ENCODE assay signal across 21 mouse cellular contexts in genomic region chr1:136172696-136173095, GRCm38 (mm10). TPM values are rescaled to one million over a fixed set of nuclear protein-coding genes. Genes with fewer than 3 reads are reported as not detected.
A peak's percentile ranks its signal among the peaks of the same experiment; 100 is the strongest.
DNase-seq lines count a peak whose midpoint lies in the region; ATAC-seq lines count a peak whose summit lies in the region.
"Had no signal": no experiment of that assay in that cellular context is flagged by ENCODE, and none has a peak within 500 bp of the region (broad histone marks: within the 10 kb centered on the region; RNA-seq: fewer than 3 reads in every experiment).

No protein-coding gene starts in this region.

- peaks cover 27% of the 10 kb centered on the region for H3K4me1 ChIP-seq in kidney, embryonic 15.5 days
- peaks cover 40% of the 10 kb centered on the region for H3K4me1 ChIP-seq in intestine, embryonic 16.5 days (ENCODE audit: control insufficient read depth, insufficient read depth, low read length)
- H3K4me1 ChIP-seq in limb, embryonic 13.5 days, result peaks cover 12% of the 10 kb centered on the region

- no peaks in the 10 kb centered on the region for H3K27me3 ChIP-seq in kidney, embryonic 15.5 days
- H3K27me3 ChIP-seq in intestine, embryonic 16.5 days (replicated peaks; ENCODE audit: control insufficient read depth, insufficient read depth, low read length), result no peaks in the 10 kb centered on the region
- H3K27me3 ChIP-seq in limb, embryonic 13.5 days, result no peaks in the 10 kb centered on the region
- H3K27me3 ChIP-seq: limb, embryonic 15.5 days; neural tube, embryonic 15.5 days had no signal

- no peaks in the 10 kb centered on the region for H3K9me3 ChIP-seq in kidney, embryonic 15.5 days (replicated peaks)
- H3K9me3 ChIP-seq in intestine, embryonic 16.5 days (ENCODE audit: control insufficient read depth, low read length), result no peaks in the 10 kb centered on the region
- H3K9me3 ChIP-seq in limb, embryonic 13.5 days, result no peaks in the 10 kb centered on the region
- H3K9me3 ChIP-seq: embryonic facial prominence, embryonic 10.5 days; limb, embryonic 15.5 days; neural tube, embryonic 15.5 days had no signal

- peak; percentile 59 for DNase-seq in kidney, adult 11 months
- DNase-seq in kidney, postnatal 10 days, result peak; percentile 50
- no peak for DNase-seq in gastrocnemius, postnatal 10 days
- no peak for DNase-seq in heart, postnatal 25 days (ENCODE audit: low spot score)
- DNase-seq: cerebellum, adult 9-10 months; gastrocnemius, adult 2 months; heart, adult 18-20 months; midbrain, embryonic 14.5 days had no signal

- no peak overlapping the region for H3K9ac ChIP-seq in kidney, embryonic 15.5 days
- peak overlapping the region; percentile 37; the same call in 1 of the 2 replicates for H3K9ac ChIP-seq in intestine, embryonic 16.5 days (ENCODE audit: low read depth, low read length)
- H3K9ac ChIP-seq in limb, embryonic 13.5 days, result peak overlapping the region; percentile 8; the same call in 1 of the 2 replicates
- H3K9ac ChIP-seq: limb, embryonic 15.5 days; neural tube, embryonic 15.5 days had no signal

- H3K27ac ChIP-seq in kidney, embryonic 15.5 days, result no peak overlapping the region
- H3K27ac ChIP-seq in intestine, embryonic 16.5 days (ENCODE audit: low read length), result peak overlapping the region; percentile 65
- H3K27ac ChIP-seq in limb, embryonic 13.5 days, result no peak overlapping the region
- H3K27ac ChIP-seq: gastrocnemius, adult 2 months; hindbrain, embryonic 14.5 days; limb, embryonic 15.5 days; neural tube, embryonic 15.5 days had no signal

- intact Hi-C loops in heart, postnatal 25 days (cut with DNase I), result loop anchor here (5.0 kb wide), 1 partner anchor 350 kb away; no protein-coding TSS in a partner anchor

- no peak for ATAC-seq in kidney, embryonic 15.5 days (replicated peaks; ENCODE audit: low FRiP score)
- ATAC-seq in intestine, embryonic 16.5 days, result peak; percentile 69
- no peak for ATAC-seq in limb, embryonic 13.5 days (ENCODE audit: low FRiP score, low read depth)
- ATAC-seq in cerebellum, adult (ENCODE audit: insufficient number of reproducible peaks, low FRiP score, low TSS enrichment), result no peak
- ATAC-seq: lung, postnatal 0 days had no signal

- WGBS in kidney, embryonic 15.5 days, result 70% methylated on average over 12 of the region's 12 CpGs
- 53% methylated on average over 12 of the region's 12 CpGs for WGBS in intestine, embryonic 16.5 days
- WGBS in limb, embryonic 13.5 days, result 62% methylated on average over 12 of the region's 12 CpGs

- 0 out of 2 replicates have a peak, but pooled peaks cover 4% of the 10 kb centered on the region for H3K36me3 ChIP-seq in kidney, embryonic 15.5 days
- 0 out of 2 replicates have a peak, but pooled peaks cover 3% of the 10 kb centered on the region for H3K36me3 ChIP-seq in intestine, embryonic 16.5 days (ENCODE audit: control insufficient read depth, insufficient read depth, low read length)
- H3K36me3 ChIP-seq in limb, embryonic 13.5 days, result peaks cover 72% of the 10 kb centered on the region

- H3K4me2 ChIP-seq in kidney, embryonic 15.5 days, result no peak overlapping the region
- no peak overlapping the region for H3K4me2 ChIP-seq in intestine, embryonic 16.5 days (ENCODE audit: low read depth, low read length)
- H3K4me2 ChIP-seq in limb, embryonic 13.5 days (replicated peaks), result no peak overlapping the region
- H3K4me2 ChIP-seq: hindbrain, embryonic 14.5 days; limb, embryonic 15.5 days; neural tube, embryonic 15.5 days had no signal

- no peak overlapping the region for H3K4me3 ChIP-seq in kidney, embryonic 15.5 days (replicated peaks)
- no peak overlapping the region for H3K4me3 ChIP-seq in intestine, embryonic 16.5 days (ENCODE audit: low read length)
- H3K4me3 ChIP-seq in limb, embryonic 13.5 days, result no peak overlapping the region
- H3K4me3 ChIP-seq: gastrocnemius, adult 2 months; limb, embryonic 15.5 days; neural tube, embryonic 15.5 days had no signal

RNA-seq across cellular contexts. Expression of gene Mroh3, which starts 39.9 kb away (rescaled TPM):
- 0.30 and 0.48 TPM in 2 replicates for polyA plus RNA-seq in kidney, embryonic 15.5 days (2015; fragmentation: Nextera tagmentation; extraction: Ambion mirVana)
- polyA plus RNA-seq in intestine, embryonic 16.5 days (2015; fragmentation: Nextera tagmentation; extraction: Ambion mirVana), result 0.28 and 0.56 TPM in 2 replicates
- 0.17 TPM in 1 of 2 replicates, not detected in the other for polyA plus RNA-seq in limb, embryonic 13.5 days (2015; fragmentation: Nextera tagmentation; extraction: Ambion mirVana)
- total RNA-seq in gastrocnemius, postnatal 10 days (2021), result not detected
- not detected for total RNA-seq in heart, postnatal 25 days (2021)
- total RNA-seq: adrenal gland, postnatal 4 days; common myeloid progenitor, adult 5-6 weeks; gastrocnemius, adult 2 months; heart, adult 18-20 months had no signal
- polyA plus RNA-seq: heart, embryonic 14.5 days; hindbrain, embryonic 14.5 days; limb, embryonic 15.5 days; liver, embryonic 16.5 days; neural tube, embryonic 15.5 days had no signal

RNA-seq across cellular contexts. Expression of gene Kif21b, which starts 41.5 kb away (rescaled TPM):
- 2.0 and 2.5 TPM in 2 replicates for polyA plus RNA-seq in kidney, embryonic 15.5 days (2015; fragmentation: Nextera tagmentation; extraction: Ambion mirVana)
- polyA plus RNA-seq in intestine, embryonic 16.5 days (2015; fragmentation: Nextera tagmentation; extraction: Ambion mirVana), result 4.3 and 4.8 TPM in 2 replicates
- 5.5 and 5.6 TPM in 2 replicates for polyA plus RNA-seq in limb, embryonic 13.5 days (2015; fragmentation: Nextera tagmentation; extraction: Ambion mirVana)
- 1 to 10 TPM; 1.1 to 2.0 TPM for total RNA-seq in gastrocnemius, postnatal 10 days (2021)
- under 1 TPM; 0.75 TPM for total RNA-seq in heart, postnatal 25 days (2021)

Comparison
In these comparisons a context has a peak if more than half of its experiments do, and no peak if none do; other contexts are left out.
1. DNase-seq: peak in kidney, adult 11 months (single experiment) and kidney, postnatal 10 days (single experiment); none in gastrocnemius, postnatal 10 days (single experiment) and heart, postnatal 25 days (single experiment).